Mouse (Mus musculus): ENCODE measurements at regions not wholly inside any gene's neighbourhood (a gene's known extent, or its start where the extent isn't known, plus 50 kb on each side); places are given as distances from the start of the nearest gene placed in this dataset.

- TF ChIP-seq CTCF (IDR thresholded peaks at IDR 0.05; ENCODE audit: control insufficient read depth, insufficient read depth, insufficient replicate concordance, low read depth, low read length) (no peak), POLR2A (IDR thresholded peaks at IDR 0.05; ENCODE audit: control insufficient read depth, low read depth, low read length) (no peak)
Observed at GRCm38 (mm10) chr5:120030904-120031303, 85.4 kb upstream of the Rbm19 start.

All from testis, adult 2 months (tissue).